8 mouse cellular contexts compared by ENCODE assay signal in the genomic region with DNA sequence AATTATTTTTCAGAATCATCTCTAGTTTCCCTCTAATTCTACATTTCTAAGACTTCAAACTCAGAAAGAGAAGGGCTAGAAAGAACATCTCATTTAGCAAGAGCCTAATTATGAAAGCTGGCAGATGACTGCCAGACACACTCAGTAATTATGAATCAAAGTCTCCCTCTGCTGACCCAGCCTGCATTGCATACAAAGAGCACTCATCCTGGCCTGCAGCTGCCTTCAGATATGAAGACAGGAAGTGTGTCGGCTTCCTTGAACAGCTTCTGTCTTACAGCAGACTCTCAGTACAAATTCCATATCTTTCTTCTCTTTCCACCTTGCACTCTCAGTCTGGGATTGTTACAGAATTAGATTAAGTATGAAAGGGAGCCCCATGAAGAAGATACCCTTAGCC. TPM values are rescaled to one million over a fixed set of nuclear protein-coding genes. Genes with fewer than 3 reads are reported as not detected.
DNase-seq lines count a peak whose midpoint lies in the region; ATAC-seq and TF ChIP-seq lines count a peak whose summit lies in the region.

No protein-coding gene starts in this region.

- WGBS in liver, postnatal 0 days (ENCODE audit: insufficient replicate concordance), result 18% methylated on average over 1 of the region's 1 CpGs
- WGBS in stomach, embryonic 16.5 days, result 15% methylated on average over 1 of the region's 1 CpGs

- intact Hi-C loops in left cerebral cortex, postnatal 36 days (cut with DNase I), result no loop called here

- peaks cover 5% of the 10 kb centered on the region for H3K4me1 ChIP-seq in liver, postnatal 0 days (ENCODE audit: insufficient read depth)
- 0 out of 2 replicates have a peak, but pooled peaks cover 11% of the 10 kb centered on the region for H3K4me1 ChIP-seq in stomach, embryonic 16.5 days (ENCODE audit: control insufficient read depth, insufficient read depth, low read length)

- H3K36me3 ChIP-seq in liver, postnatal 0 days (replicated peaks; ENCODE audit: insufficient read depth, low read length), result no peaks in the 10 kb centered on the region
- H3K36me3 ChIP-seq in stomach, embryonic 16.5 days (ENCODE audit: control insufficient read depth, insufficient read depth, low read length), result no peaks in the 10 kb centered on the region

- no peaks in the 10 kb centered on the region for H3K27me3 ChIP-seq in liver, postnatal 0 days (ENCODE audit: insufficient read depth, low read length)
- no peaks in the 10 kb centered on the region for H3K27me3 ChIP-seq in stomach, embryonic 16.5 days (ENCODE audit: control insufficient read depth, insufficient read depth, low read length)

- H3K9me3 ChIP-seq in liver, postnatal 0 days (ENCODE audit: low read length), result no peaks in the 10 kb centered on the region
- H3K9me3 ChIP-seq in stomach, embryonic 16.5 days (replicated peaks; ENCODE audit: control insufficient read depth, low read length), result no peaks in the 10 kb centered on the region

- no peak overlapping the region for H3K9ac ChIP-seq in liver, postnatal 0 days (replicated peaks)
- H3K9ac ChIP-seq in stomach, embryonic 16.5 days (ENCODE audit: low read length), result no peak overlapping the region

- DNase-seq in left cerebral cortex, adult 11 months (ENCODE audit: low spot score), result peak; percentile 37
- no peak for DNase-seq in left cerebral cortex, postnatal 36 days (ENCODE audit: low spot score in 2 of 2)
- peak; percentile 56 for DNase-seq in Muller cell, postnatal 12 days (ENCODE audit: inconsistent ontology term)
- peak; percentile 10 for DNase-seq in cerebellum, adult 9-11 months
- DNase-seq in liver, postnatal 0 days, result peak; percentile 29
- DNase-seq in frontal cortex, postnatal 14 days (ENCODE audit: low spot score in 2 of 2), result no peak

- no peak overlapping the region for H3K4me3 ChIP-seq in liver, postnatal 0 days (ENCODE audit: low read depth, low read length)
- H3K4me3 ChIP-seq in stomach, embryonic 16.5 days (replicated peaks; ENCODE audit: low read length), result no peak overlapping the region

- peak; percentile 67 for TF ChIP-seq CTCF in liver, postnatal 0 days (IDR thresholded peaks at IDR 0.05; ENCODE audit: low read depth)

- peak; percentile 80 for ATAC-seq in inflammation-experienced regulatory T-cells, adult 6 months
- ATAC-seq in liver, postnatal 0 days, result no peak
- peak; percentile 64; the same call in 1 of the 2 replicates for ATAC-seq in stomach, embryonic 16.5 days (ENCODE audit: insufficient read depth, low FRiP score)

- H3K27ac ChIP-seq in liver, postnatal 0 days (ENCODE audit: low read depth), result no peak overlapping the region
- H3K27ac ChIP-seq in stomach, embryonic 16.5 days (ENCODE audit: low read length), result no peak overlapping the region

- no peak for TF ChIP-seq EP300 in liver, postnatal 0 days (IDR thresholded peaks at IDR 0.05; ENCODE audit: low read depth)

- H3K4me2 ChIP-seq in liver, postnatal 0 days (ENCODE audit: low read depth, low read length), result no peak overlapping the region
- H3K4me2 ChIP-seq in stomach, embryonic 16.5 days (ENCODE audit: low read depth, low read length), result no peak overlapping the region

RNA-seq across cellular contexts. Expression of a gene that starts 33.1 kb away (rescaled TPM):
- 10 to 100 TPM; 57.9 to 77.5 TPM for total RNA-seq in left cerebral cortex, postnatal 36 days (2021)
- polyA plus RNA-seq in inflammation-experienced regulatory T-cells, adult 6 months (2017; shearing (Covaris generic)), result 10 to 100 TPM; 23.2 to 30.3 (median 26.3) TPM
- 31.7 and 32.4 TPM in 2 replicates for polyA plus RNA-seq in liver, postnatal 0 days (2015; fragmentation: Nextera tagmentation; extraction: Ambion mirVana)
- polyA plus RNA-seq in stomach, embryonic 16.5 days (2015; fragmentation: Nextera tagmentation; extraction: Ambion mirVana), result 36.3 and 43.1 TPM in 2 replicates

RNA-seq across cellular contexts. Expression of a gene that starts 33.2 kb away (rescaled TPM):
- total RNA-seq in left cerebral cortex, postnatal 36 days (2021), result 1 to 10 TPM; 6.5 to 6.7 TPM
- polyA plus RNA-seq in inflammation-experienced regulatory T-cells, adult 6 months (2017; shearing (Covaris generic)), result not detected
- polyA plus RNA-seq in liver, postnatal 0 days (2015; fragmentation: Nextera tagmentation; extraction: Ambion mirVana), result 4.5 and 4.7 TPM in 2 replicates
- 14.7 and 14.8 TPM in 2 replicates for polyA plus RNA-seq in stomach, embryonic 16.5 days (2015; fragmentation: Nextera tagmentation; extraction: Ambion mirVana)

Comparison
In these comparisons a context has a peak if more than half of its experiments do, and no peak if none do; other contexts are left out.
1. DNase-seq: peak in left cerebral cortex, adult 11 months (single experiment), Muller cell, postnatal 12 days (single experiment), cerebellum, adult 9-11 months (single experiment) and liver, postnatal 0 days (single experiment); none in left cerebral cortex, postnatal 36 days (0 of 2) and frontal cortex, postnatal 14 days (0 of 2).